Mouse (Mus musculus) cerebellum, adult 2 months (tissue): ENCODE measurements around the gene Gm17364.

ENCODE experiments used
- CTCF ChIP-seq: fragments of 200-500 bp; IDR thresholded peaks from 2 replicates; pipeline ENCODE4 v1.5.1; 2011; ENCODE audit warnings: low read depth, mild to moderate bottlenecking, control low read depth, low read length, moderate library complexity, borderline replicate concordance; ENCODE audit not compliant: insufficient read depth
- POLR2A ChIP-seq: fragments of 200-500 bp; IDR thresholded peaks from 2 replicates; pipeline ENCODE4 v1.6.1; 2011; ENCODE audit warnings: low read length, control low read depth, borderline replicate concordance; ENCODE audit not compliant: insufficient read depth

GRCm38 (mm10) chr13:41267827-41268408, 5.9 kb downstream of the Gm17364 start:
- TF ChIP-seq POLR2A = no peak
- no peak for TF ChIP-seq CTCF
